Mouse (Mus musculus): ENCODE results near the gene Cav3.

DNA sequence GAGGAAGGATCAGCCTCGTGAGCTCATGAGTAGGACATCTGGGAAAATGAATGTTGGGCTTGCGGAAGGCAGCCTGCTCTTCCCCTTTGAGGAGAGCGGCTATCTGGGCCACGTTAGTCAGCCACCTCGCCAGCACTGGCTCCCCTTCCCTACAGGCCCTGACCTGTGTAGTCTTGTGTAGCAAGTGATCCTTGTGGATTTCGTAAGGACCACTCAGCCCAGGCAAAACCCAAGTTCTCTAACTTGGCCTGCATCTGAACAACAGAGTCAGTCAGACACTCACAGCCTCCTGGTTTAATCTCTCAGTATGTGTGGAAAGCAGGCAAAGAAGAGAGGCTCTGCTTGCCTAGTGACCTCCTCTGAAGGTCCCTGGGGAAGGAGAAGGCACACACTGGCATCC, 33.4 kb downstream of the Cav3 start:
- no peak for TF ChIP-seq CTCF (conservative IDR thresholded peaks at IDR 0.05 in 1 of 2, IDR thresholded peaks at IDR 0.05 in 1 of 2; ENCODE audit: low read depth in 2 of 2, low read length in 2 of 2)
- no peak for TF ChIP-seq UBTF (IDR thresholded peaks at IDR 0.05; ENCODE audit: low read depth, low read length)
- TF ChIP-seq POLR2A (IDR thresholded peaks at IDR 0.05; ENCODE audit: low read depth, low read length) = no peak
- no peak for TF ChIP-seq ZC3H11A (IDR thresholded peaks at IDR 0.05; ENCODE audit: low read depth, low read length)
- no peak for TF ChIP-seq EP300 (IDR thresholded peaks at IDR 0.05; ENCODE audit: low read length)
- no peak for TF ChIP-seq ZNF384 (IDR thresholded peaks at IDR 0.05; ENCODE audit: low read depth, low read length)
- no peak for TF ChIP-seq ELF1 (IDR thresholded peaks at IDR 0.05; ENCODE audit: low read depth, low read length)
